Mouse (Mus musculus): ENCODE data around the gene Olfr510.
"Not testable (repeated sequence)": the region's sequence is repeated elsewhere in the genome, so short reads cannot be mapped to it uniquely, and the experiment has no call there.

Olfr510 gene

DNA sequence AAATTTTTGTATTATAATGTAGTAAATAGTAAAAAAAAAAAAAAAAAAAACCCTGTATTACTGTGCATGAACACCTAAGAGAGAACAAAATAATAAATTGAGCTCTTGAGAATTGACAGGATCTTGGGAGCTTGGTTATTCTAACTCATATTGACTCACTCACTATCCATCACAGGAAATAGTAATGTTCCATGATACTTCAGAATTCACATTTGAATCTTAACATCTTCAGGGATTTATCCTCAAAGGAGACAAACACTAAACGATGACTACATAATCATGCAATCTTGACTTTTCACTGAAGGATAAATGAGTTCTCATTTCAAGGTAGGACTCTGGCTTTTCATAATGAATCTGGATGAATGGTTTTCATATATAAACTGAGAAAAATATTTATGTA lies at the start of gene Olfr510:
Gene Olfr510, plus strand, starts transcription at position 301 of the 400 bp plus-strand sequence.
- no peak for DNase-seq (ENCODE audit: low read depth)

DNA sequence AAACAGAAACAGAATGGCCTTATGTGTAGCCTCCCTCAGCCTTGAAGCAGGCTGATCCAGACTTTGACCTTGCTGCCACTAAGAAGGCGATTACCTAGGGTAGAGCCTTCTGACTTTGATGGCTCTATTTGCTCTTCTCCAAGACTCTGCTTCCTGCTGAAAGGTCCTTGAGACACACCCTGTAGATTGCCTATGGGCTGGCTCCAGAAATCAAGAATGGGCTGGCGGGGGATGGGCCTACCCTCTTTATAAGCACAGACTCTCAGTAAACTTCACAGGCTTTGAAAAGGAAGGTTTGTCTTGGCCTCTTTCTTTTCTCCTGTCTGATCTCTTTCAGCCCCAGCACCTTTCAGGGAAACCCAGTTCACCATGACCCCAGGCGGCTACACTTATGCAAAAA lies 49.4 kb upstream of the Olfr510 start:
- not testable (repeated sequence) for DNase-seq (ENCODE audit: low read depth)

DNA sequence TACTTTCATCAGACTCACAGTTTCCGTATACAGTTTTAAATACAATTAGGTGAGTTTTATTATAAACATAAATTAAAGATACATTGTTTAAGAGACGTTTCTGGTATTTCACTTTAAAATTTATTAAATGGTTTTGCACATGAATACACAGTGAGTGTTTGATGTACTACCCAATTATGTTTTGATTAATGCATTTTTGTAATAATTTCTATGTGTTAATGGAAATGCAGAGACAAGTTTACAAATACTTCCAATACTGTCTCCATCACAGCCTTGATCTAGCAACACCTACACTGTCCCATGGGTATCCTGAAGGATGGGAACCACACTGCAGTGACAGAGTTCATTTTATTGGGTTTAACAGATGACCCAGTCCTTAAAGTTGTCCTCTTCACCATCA lies 44.7 kb upstream of the Olfr510 start, which contains the start of gene Olfr507:
Gene Olfr507, plus strand, starts transcription at position 301 of the 400 bp plus-strand sequence.
- no peak for DNase-seq (ENCODE audit: low read depth)

DNA sequence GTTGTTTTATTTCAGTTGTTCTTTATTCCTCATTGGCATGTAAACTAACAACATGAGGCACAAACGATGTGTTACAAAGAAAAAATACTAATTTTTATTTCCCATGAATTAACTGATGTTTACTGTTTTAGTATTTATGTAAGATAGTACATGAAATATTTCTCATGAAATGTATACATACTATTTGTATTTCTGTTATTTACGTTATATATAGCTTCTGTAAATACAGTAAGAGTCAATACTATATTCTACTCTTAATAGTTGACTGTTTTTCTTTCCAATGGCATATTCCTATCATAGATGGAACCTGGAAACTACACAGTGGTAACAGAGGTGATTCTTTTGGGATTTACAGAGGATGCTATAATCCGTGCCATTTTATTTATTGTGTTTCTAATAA lies 36.5 kb upstream of the Olfr510 start, which contains the start of gene Olfr508:
Gene Olfr508, plus strand, starts transcription at position 301 of the 400 bp plus-strand sequence.
- DNase-seq (ENCODE audit: low read depth) = no peak

DNA sequence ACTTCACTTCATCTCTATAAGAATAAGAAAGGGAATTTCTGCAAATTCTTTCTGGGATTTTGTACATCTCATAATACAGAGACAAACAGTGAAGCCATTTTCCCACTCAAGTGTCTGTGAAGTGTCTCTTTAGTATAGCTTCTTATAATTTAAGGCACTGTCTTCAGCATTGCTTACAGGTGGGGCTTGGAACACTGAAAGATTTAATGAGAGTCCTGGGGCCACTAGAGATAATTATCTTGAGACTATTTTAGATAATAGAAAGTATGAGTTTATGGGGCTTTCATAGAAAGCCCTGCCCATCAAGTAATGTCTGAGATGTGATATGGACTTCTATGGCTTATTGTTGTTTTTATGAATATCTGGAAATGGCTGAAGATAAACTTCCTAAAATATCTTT lies 14.4 kb upstream of the Olfr510 start, which contains the start of gene Olfr509:
Gene Olfr509, minus strand, starts transcription at position 101 of the 400 bp plus-strand sequence.
- no peak for DNase-seq (ENCODE audit: low read depth)

DNA sequence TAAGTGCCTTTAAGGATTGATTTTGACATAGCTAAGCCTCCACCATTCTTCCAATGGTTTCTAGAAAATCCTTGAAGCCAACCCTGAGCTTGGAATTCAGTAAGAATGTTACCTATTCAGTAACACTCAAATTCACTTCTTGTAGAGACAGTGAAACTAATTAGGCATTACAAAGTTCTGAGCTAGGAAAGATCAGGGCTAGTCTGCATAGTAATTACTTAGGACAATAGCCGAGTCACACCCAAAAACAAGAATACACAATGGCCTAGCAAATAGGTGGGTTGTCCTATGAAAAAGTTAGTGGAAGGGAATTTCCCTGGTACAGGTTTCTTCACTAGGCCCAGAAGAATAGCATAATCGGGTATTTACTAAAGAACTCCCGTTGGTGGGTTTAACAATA lies 3.8 kb upstream of the Olfr510 start:
- no peak for DNase-seq (ENCODE audit: low read depth)

DNA sequence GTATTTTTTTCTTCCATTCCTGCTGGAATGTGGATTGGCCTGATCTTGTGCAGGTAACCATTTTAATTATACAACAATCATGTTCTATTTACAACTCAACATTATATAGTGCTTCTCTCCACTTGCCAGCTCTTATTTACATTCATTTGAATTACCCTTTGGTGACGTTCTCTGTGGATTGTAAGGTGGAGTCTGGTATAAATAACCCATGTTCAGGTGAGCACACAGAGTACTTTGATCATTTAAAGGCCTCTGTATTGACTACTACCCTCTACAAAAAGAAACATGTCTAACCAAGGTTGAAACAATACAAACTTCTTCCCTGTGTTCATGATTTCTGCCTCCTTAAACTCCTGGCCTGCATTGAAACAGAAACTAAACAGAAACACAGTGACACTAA lies 4.8 kb downstream of the Olfr510 start:
- no peak for DNase-seq (ENCODE audit: low read depth)

DNA sequence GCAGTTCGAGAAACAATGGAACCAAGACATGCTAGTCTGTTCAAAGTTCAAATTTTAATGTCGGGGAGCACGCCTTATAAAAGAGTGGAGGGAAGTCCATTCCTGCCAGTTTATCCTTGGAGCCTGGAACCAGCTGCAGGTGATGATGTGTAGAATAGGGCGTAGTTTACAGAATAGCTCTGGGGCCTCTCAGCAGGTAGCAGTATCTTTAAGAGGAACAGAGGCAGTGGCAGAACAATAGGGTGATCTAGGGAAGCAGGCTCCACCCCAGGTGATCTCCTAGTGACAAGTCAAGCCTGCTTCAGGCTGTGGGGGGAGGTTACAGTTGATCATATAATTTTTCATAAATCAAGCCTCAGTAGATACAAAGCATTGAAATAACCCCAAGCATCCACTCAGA lies 12.7 kb downstream of the Olfr510 start:
- no peak for DNase-seq (ENCODE audit: low read depth)

DNA sequence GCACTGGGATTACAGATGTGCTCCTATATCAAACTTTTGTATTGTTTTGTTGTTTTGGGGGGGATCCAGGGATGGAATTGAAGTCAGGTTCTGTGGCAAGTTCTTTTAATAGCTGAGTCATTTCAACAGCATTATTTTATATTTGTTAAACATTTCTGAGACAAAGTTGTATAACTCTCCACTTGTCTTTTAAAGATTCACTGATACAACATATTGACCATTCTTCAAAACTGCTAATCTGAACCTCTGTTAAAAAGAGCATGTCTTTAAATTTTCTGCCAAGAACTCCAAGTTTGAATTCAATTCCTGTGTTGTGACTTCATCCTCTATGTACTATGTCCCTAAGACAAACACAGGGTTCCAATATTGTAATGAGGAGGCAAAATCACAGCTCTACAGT lies 46.8 kb downstream of the Olfr510 start, which contains the start of gene Olfr512:
Gene Olfr512, plus strand, starts transcription at position 301 of the 400 bp plus-strand sequence.
- no peak for DNase-seq (ENCODE audit: low read depth)
